Mouse (Mus musculus) monocyte, adult 5-6 weeks (primary cell): ENCODE results near the gene Nedd4. TPM values are rescaled to one million over a fixed set of nuclear protein-coding genes. Genes with fewer than 3 reads are reported as not detected.
A peak's percentile ranks its signal among the peaks of the same experiment; 100 is the strongest.

Experiments
- ATAC-seq: fragments of 153-309, 156-312 bp; replicated peaks from 2 replicates; pipeline ENCODE4 v1.8.0; 2017; ENCODE audit warnings: mild to moderate bottlenecking; ENCODE audit not compliant: low TSS enrichment, insufficient number of reproducible peaks, severe bottlenecking, poor library complexity, low FRiP score
- total RNA-seq: library from RNA; stranded (forward); fragments of 200-1000, 200-491, 200-594 nt; gene quantifications from 3 replicates; pipeline ENCODE4 v1.2.3, GENCODE M21; 2017

The Nedd4 gene
- total RNA-seq, 1 experiment from 2014 or later = 69.3 TPM

DNA sequence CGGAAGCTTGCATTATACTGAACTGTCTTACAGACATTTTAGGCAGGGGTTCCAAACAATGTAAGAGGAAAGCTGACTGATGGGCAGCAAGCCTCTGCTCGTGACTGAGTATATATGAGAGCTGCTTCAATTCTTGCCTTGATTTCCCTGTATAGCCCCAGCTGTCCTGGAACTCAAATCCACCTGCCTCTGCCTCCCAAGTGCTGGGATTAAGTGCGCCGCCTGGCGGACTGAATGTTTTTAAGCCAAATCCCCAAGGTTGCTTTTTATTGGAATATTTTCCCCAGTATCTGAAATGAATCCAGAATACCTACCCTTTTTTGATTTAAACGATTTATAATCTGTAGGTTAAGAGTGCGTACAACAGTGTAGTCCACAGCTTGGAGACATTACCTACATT, 7.2 kb downstream of the Nedd4 start:
- no peak for ATAC-seq

DNA sequence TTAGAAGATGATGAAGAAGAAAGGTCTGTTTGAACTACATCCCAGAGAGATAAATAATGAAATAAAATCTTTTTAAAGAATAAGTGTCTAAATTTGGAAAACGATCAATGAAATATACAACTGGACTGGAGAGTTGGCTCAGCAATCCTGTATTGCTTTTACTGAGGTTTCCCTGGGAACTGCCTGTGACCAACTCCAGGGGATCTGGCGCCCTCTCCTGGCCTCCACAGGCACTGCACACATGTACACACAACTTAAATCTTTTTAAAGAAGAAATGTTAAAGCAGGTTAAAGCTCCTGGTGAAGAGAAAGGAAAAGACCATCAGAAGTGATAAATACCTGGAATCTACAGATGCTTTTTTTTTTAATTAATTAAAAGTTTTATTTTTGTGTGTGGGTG, 10.2 kb downstream of the Nedd4 start:
- ATAC-seq = peak; percentile 78; the same call in 1 of the 2 replicates

DNA sequence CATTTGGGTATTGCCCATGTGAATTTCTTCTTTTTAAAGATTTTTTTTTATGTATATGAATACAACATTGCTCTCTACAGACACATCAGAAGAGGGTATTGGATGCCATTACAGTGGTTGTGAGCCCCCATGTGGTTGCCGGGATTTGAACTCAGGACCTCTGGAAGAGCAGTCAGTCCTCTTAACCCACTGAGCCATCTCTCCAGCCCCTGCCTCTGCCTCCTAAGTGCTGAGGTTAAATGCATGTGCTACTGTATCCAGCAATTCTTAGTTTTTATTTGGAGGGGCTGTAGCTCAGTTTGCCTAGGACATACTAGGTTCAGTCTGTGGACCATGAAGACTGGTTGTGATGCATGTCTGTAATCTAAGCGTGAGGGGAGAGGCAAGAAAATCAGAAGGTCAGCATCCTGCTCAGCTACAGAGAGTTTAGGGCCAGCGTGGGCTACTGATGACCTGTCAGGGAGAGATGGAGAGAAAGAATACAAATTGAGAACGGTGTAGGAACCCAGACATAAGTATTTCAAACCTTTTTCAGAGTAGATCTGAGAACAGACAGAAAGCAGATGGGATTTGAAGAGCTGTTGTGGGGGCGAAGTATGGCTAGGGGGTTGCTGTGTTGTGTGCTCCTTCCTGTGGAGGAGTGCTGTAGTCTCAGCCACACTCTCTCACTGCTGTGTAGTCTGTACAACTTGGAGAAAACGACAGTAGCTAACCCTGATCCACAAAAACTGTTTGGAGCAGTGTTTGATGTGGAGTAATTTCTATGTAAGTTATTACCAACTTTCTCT, 13.0 kb downstream of the Nedd4 start:
- ATAC-seq = no peak

DNA sequence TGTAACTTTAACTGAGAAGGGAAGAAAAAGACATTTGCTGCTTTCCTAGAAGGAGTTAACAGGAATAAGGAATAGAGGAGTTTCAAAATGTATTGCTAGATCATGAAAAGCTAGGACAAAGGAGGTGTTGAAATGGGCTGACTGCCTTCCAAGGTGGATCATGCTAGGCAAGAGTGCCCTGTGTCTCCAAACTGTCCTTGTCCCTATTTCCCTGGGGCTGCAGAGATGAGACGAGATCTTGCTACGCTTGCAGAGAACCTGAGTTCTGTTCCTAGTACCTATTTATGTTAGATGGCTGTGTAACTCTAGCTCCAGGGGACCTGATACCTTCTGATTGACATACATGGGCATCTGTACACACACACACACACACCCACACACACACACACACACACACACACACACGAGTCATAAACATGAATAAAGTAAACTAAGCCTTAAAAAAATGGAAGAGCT, 13.6 kb downstream of the Nedd4 start:
- ATAC-seq = no peak

DNA sequence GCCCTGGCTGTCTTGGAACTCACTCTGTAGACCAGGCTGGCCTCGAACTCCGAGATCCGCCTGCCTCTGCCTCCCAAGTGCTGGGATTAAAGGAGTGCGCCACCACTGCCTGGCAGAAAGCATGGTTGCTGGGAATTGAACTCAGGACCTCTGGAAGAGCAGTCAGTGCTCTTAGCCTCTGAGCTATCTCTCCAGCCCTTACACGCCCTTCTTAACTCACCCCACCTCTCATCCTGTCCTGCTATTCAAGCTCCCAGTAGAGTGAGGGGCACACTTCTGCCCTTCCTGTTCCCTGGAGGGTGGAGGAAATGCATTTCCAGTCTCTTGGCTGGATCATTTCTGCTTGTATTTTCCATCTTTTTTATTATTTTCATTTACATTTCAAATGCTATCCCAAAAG, 15.5 kb downstream of the Nedd4 start:
- no peak for ATAC-seq

DNA sequence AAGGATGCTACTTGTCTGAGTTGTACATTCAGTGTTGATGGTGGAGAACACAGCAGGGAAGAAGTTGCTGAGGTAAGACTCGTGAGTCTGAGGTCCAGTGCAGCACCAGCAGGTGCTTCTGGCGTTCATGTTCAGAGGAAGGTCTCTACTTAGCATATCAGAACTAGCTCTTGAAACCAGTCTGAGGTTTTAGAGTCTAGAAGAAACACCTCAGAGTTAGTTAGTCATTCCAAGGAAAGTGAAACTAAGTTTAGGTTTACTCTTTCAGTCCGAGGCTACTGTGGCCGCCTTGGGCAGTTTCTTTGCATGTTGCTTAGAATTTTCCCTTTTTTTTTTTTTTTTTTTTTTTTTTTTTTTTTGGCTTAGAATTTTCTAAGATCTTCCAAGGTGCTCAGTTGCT, 16.6 kb downstream of the Nedd4 start:
- no peak for ATAC-seq

DNA sequence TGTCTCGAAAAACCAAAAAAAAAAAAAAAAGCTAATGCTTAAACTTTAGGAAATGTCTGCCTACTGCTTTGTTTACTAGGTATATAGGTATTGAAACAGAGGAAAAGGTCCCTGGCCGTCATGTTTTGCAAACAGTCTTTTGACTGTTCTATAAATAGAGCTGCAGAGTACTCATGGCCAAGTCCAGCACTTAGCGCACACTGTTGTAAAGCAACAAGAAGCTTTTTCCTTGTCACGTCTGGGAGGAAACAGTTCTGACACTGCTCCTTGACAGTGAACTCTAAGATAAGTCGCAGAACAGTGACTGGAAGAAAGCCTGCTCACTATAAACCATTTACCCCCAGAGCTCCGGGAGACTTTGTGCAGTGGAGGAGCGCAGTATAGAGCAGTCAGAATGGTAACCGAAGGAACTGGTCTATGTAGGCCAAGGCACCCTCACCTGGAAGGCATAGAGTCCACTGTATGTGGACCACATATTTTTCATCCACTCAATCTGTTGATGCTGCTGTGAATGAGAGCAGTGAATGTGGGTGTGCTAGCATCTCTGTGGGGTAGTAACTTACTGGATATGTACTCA, 19.6 kb downstream of the Nedd4 start:
- no peak for ATAC-seq

DNA sequence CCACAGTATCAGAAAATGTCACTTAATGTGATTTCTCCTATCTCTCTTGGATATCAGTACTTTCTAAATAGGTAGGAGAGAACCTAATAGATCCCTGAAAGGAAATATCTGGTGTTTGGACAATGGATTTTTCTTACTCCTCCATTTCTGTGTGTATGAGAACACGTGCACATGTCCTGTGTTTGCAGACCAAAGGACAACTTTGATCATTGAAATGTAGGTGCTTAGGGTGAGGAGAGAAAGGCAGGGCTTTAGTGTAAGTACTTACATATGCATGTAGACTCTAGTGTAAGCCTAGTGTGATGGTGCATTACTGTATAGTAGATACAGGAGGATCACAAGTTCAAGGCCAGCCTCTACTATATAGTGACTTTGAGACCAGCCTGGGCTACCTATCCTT, 21.1 kb downstream of the Nedd4 start:
- ATAC-seq = no peak

DNA sequence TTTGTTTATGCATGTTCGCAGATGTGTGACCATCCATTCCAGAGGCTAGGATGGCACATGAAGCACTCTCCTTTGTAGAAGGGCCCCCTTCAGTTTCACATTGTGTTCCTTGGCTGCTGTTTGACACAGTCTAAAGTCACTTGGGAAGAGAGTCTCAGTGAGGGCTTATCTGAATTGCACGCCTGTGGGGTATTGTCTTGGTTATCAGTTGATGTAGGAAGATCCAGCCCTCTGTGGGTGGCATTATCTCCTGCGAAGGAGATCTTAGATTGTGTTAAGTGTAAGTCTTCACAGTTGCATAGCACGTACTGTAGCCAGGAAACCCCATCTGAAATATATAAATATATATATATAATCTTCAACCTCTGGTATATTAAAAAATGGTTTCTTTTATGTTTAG, 23.1 kb downstream of the Nedd4 start:
- no peak for ATAC-seq

DNA sequence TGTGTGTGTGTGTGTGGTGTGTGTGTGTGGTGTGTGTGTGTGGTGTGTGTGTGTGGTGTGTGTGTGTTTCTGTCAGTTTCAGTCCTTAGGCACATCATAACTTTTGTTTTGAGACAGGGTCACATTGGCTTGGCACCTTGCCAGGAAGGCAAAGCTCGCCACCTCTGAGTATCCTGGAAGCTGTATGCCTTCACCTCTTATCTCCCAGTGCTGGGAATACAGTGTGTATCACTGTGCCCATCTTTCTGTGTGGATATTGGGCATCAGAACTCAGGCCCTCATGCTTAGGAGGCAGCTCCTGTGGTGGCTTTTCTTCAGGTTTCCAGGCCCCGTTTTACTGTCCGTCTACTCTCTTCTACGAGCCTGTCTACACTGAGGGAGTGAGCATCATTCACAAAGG, 24.4 kb downstream of the Nedd4 start:
- ATAC-seq = no peak

DNA sequence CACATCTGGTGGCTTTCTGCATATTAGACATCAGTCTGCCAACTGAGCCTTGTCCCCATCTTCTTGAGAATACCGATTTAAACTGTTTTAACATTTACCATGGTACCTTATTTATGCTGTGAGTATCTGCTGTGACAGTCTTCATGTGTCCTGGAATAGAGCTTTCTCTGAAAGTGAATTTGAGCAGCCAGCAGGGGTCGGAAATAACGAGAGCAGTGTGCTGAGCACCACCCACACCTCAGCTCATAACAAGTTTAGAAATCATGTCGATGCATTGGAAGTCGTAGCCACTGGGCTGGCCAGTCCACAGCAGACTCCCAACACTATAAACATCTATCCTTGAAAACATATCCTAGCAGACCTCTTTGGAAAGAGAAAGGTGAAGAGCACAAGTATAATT, 27.4 kb downstream of the Nedd4 start:
- ATAC-seq = no peak

DNA sequence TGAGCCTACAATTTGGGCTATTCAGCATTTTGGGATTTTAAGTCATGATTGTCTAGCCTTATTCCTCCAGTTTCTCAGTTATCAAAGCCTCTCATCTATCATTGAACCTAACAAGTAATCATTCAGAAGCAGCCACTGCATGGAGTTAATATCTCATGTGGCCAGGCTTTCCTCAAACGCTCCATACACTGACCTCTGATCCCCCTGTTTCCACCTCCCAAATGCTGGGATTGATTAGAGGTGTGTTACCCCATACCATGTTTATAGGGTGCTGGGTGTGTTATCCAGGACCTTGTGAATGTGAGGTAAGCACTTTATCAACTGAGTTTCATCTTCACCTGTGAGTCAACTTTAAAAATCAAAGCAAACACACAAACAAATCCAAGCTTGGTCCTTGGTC, 28.7 kb downstream of the Nedd4 start:
- ATAC-seq = no peak

DNA sequence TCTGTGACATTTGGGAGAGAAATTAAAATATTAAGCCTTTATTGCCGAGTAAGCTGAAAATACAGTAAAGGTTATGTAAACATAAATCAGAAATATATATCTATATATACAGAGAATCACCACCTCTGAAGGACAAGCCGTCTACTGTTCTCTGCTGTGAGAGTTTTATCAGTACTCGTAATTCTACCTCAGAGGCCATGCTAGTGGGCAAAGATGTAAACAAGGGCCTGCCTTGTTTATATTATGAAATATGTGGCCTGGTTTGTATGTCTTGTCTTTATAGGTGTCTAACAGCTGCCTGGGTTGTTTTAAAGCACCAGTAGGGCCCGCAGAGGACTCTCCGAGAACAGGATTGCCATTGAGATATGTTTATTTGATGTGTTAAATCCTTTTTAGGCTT, 29.8 kb downstream of the Nedd4 start:
- ATAC-seq = no peak

DNA sequence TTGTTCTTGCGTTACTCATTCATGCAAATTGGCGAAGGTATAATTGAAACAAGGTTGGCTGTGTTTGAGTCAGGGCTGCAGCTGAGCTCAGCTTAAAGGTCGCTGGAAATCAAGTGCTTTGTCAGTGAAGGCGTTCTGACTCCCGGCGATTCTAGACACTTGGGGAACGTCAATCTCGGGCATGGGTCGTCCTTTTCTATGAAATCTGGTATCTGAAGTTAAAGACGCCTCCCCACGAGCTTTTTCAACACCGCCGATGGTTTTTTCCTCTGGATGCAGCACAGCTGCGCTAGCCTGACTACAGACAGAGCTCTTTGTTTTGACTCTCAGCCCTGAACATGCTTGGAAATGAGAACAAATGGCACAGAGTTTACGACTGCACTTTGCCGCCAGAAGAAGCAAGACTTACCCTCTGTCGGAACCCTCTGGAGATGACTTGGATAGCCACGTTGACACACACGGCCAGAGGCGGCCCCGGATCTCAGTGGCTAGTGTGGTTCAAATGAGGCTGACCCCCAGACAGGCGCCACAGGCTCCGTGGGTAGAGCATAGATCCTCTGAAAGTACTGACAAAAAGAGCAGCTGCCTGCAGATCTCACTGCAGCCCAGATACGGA, 31.0 kb downstream of the Nedd4 start:
- no peak for ATAC-seq

DNA sequence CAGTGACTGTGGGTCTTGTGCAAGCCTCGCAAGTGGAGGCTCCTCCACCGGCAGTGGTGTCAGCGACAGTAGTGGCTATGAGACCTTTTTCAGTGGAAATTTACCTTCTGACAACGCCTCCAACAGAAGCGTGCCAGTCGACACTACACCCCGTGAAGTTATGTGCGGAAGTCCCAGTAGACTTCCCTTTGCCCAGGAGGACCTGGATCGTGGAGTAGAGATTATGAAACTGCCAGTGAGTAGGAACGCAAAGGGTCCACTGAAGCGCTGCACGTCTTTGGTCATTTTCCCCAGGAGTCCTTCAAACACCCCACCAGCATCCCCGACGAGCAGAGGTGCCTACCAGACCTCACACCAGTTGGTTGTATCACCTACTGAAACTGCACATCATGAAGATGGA, 31.7 kb downstream of the Nedd4 start:
- ATAC-seq = no peak

DNA sequence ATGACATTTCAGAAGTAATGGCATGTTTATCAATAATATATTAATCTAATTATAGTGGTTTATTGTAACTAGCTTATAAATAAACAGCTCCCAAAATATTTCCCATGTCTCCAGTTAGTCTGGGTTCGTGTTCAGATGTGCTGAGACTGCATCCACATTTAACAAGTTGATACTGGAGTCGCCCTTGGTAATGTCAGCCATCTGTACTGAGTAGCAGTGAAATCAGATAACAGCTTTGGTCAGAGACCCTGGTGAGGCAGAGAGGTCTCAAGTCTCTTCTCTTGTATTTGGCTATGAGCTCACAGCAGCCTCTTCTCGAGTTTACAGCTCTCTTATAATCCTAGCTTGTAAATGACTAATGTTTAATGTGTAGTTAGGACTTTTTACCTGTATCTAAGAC, 34.4 kb downstream of the Nedd4 start:
- no peak for ATAC-seq

DNA sequence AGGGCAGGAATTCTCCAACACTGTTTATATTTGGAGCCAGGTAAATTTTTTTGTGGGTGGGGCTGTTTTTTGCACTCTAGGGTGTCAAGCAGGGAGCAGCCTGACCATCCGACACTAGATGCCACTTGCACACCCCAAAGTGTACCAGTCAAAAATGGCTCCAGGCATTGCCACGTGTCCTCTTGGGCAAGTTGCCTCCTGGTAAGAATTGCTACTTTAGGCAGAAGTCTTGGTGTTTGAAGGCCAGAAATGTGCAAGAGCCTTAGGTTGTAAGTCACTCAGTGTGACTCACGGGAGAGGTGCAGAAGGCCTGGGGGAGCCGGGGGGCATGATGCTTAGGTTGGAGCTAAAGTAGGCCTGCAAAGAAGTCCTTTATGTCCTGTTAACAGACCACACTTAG, 35.6 kb downstream of the Nedd4 start:
- ATAC-seq = no peak

DNA sequence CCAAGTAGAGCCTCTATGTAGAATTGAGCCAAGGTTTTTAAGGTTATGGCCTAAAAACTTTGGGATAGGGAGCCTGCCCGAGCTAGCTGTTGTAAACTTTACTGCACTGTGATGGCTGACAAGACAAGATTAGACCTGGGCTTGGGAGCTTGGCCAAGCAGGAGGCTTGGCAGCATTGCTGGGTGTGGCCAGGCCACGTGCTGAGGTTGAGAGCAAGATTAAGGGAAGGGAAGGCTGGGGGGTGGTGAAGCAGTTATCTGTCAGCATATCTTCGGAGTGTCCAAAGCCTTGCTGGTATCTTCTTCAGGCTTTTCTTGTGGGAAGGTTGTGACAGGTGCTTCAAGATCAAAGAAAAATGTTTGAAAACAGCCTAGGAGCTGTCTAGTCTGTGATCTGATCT, 37.6 kb downstream of the Nedd4 start:
- ATAC-seq = no peak

DNA sequence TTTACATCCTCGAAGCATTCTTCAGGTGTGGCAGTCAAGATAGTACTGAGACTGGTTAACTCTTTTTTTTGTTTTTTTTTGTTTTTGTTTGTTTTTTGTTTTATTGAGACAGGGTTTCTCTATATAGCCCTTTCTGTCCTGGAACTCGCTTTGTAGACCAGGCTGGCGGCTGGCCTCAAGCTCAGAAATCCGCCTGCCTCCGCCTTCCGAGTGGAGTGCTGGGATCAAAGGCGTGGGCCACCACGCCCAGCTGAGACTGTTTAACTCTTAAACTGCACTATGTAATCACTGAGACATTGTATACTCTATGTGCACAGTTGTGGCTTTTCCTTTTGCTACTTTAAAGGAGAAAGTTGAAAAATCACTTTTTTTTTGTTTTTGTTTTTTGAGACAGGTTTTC, 39.3 kb downstream of the Nedd4 start:
- ATAC-seq = no peak

DNA sequence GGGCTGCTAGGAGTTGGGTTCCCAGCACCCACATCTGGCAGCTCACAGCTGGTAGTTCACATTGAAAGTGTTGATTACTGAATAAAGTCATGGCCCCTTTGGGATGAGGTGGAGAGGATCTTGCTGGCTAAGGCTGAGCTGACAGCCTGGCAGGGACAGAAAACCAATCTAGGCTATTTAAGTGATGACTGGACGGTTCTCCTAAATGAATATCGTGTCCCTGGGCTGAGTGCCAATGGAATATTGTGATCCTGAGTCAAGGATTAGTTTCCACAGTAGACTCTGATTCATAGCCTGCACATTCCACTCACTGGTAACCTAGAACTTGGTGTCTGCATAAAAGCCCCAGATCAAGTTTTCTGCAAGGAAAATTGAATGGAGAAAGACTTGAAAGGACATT, 39.9 kb downstream of the Nedd4 start:
- no peak for ATAC-seq
